Mouse (Mus musculus): ENCODE measurements around the gene Rad18.

Gene Rad18

GRCm38 (mm10) chr6:112684065-112684464, 12.4 kb downstream of the Rad18 start:
- DNase-seq (ENCODE audit: low spot score in 2 of 2) = no peak

GRCm38 (mm10) chr6:112632071-112632470, 64.4 kb downstream of the Rad18 start:
- no peak for DNase-seq (ENCODE audit: low spot score in 2 of 2)

DNA sequence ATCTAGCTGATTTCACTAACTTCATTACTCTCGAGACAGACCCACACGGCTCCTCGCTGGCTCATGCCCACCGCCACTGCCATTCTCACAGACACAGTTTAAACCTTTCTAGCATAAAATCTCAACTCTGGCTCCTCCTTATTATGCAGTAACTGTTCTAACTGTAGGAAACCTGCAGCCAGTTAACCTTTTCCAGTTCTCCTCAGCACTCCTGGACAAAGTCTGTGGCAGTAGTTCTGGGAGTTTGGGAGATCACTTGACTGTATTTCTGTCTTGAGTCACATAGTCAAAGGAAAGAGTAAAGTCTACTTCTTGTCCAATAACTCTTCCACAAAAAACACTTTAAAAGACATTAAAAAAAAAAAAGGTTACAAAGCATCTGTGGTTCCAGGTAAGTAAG, 66.2 kb downstream of the Rad18 start:
- no peak for DNase-seq (ENCODE audit: low spot score in 2 of 2)

DNA sequence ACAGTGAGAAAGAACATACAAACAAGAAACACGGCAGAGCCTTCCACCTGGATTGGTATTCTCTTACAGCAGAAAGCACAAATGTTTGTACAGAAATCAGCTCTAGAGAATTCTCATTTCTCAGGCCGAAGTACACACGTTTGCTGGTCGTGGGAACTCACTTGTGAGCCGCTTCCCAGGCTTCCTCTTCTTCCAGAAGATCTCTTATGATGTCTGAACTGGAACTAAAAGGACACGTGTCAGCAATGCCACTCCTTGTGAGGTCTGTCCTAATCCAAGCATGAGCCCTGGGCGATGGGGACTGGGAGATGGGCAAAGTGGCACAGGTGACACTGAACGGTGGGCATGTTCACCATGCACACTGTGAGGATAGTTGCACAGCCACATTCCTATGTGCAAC, 68.2 kb downstream of the Rad18 start:
- no peak for DNase-seq (ENCODE audit: low spot score in 2 of 2)

DNA sequence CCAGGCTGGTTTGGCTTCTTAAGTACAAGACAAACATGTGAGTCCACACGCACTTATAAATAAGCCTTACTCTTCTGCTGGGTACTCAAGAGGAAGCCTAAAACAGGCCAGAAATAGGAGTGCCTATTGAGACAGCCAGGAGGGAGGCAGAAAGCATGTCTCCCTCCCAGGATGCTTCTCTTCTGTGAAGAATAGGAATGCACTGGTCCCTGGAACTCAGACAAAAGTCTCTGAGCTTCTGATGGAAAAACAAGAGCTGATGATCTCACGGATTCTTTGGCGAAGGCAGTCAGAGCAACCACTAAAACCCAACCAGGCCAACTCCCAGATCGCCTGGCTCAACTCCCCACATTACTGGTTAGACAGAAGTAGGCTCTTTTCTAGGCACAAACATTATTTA, 74.2 kb downstream of the Rad18 start:
- DNase-seq (ENCODE audit: low spot score in 2 of 2) = no peak

DNA sequence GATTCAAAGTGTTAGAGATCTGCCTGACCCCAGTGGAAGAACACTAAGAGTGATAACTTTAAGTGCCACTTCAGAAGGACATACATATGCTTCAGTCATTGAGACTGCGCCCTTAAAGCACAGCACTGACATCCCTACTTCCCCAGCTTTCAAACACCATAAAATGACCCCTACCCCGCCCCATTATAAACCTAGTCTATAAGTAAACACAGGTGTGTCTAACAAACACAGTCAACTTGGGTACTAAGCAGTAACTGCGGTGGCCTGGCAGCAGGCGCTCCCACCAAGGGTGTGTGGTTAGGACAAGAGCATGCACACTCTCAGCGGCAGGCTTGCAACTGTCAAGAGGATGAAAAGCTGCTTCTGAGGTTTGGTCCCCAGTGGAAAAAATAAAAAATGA, 76.5 kb downstream of the Rad18 start:
- no peak for DNase-seq (ENCODE audit: low spot score in 2 of 2)

DNA sequence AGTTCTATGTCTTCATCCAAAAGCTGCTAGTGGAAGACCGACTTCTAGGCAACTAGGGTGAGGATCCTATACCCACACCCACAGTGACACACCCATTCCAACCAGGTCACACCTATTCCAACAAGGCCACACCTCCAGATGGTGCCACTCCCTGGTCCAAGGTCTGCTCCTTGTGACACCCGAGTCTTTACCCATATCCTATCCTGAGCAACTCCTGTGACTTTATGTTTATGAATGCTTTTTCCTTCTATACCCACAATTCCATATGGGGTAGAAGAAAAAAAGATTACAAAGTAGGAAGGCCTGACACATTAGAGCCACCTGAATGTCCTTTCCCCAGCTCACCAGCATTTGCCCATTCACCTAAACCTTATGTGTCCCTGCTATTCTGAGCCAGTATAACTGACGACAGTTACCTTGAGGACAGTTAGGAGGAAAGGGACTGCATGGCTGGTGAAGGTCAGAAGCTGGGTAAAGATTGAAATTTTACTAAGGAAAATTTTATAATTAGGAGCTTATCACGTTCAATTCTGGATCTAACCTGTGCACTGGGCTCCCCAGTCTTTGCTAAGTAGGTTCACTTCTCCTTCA, 78.7 kb downstream of the Rad18 start:
- no peak for DNase-seq (ENCODE audit: low spot score in 2 of 2)

GRCm38 (mm10) chr6:112609027-112609426, 87.5 kb downstream of the Rad18 start:
- no peak for DNase-seq (ENCODE audit: low spot score in 2 of 2)

DNA sequence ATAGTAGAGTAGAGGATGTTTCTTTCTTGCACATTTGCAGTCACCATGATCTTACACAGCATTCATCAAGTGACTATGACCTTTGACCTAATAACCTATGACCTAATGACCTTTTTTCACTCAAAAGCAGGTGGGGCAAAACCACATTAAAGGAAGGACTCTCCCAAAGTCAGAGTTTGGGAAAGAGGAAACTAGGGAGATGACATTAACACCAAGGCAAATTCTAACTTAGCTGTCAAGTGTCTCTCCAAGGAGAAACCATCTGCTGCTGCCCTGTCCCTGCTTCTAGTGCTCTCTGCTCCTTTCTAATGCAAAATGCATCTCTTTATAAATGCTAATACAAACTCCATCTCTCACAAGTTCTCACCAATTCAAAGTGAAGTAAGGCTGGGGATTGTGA, 92.6 kb downstream of the Rad18 start:
- DNase-seq (ENCODE audit: low spot score in 2 of 2) = no peak

DNA sequence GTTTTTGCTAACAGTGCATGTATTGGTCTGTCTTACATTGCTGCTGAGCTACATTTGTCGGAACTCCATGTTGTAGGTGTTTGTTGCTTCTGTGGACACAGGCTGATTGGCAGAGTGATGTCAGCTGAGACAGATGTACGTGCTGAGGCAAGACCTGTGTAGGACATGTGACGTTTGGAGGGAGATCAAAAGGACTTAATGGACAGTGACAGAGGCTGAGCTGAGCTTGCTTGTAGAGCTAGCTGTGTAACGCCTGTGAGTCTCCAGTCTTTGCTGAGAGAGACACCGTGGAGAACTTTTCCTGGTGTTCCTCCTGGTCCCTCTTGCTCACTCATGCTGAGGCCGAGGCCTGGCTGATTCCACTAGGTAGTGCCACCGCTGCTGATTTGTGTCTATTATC, 101.5 kb downstream of the Rad18 start:
- no peak for DNase-seq (ENCODE audit: low spot score in 2 of 2)

DNA sequence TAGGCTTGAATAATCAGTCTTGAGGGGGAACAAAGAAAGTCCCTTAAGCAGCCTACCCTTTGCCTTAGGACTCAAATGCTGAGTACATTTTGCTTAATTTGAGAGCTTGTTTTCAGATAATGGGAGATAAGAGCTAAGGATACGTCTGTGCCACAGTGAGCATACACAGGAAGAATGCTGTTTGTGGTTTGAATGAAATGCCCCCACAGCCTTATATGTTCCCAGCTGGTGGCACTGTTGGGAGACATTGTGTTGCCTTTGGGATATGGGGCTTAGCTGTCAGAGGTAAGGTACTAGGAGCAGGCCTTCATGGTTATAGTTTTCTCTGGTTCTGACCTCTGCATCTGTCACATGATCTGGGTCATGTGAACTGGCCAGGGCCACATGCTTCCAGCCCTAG, 108.6 kb downstream of the Rad18 start:
- DNase-seq (ENCODE audit: low spot score in 2 of 2) = no peak

GRCm38 (mm10) chr6:112586999-112587398, 109.5 kb downstream of the Rad18 start:
- DNase-seq (ENCODE audit: low spot score in 2 of 2) = no peak

- no peak for DNase-seq (ENCODE audit: low spot score in 2 of 2)
Measured at GRCm38 (mm10) chr6:112584961-112585360, 111.5 kb downstream of the Rad18 start.

DNA sequence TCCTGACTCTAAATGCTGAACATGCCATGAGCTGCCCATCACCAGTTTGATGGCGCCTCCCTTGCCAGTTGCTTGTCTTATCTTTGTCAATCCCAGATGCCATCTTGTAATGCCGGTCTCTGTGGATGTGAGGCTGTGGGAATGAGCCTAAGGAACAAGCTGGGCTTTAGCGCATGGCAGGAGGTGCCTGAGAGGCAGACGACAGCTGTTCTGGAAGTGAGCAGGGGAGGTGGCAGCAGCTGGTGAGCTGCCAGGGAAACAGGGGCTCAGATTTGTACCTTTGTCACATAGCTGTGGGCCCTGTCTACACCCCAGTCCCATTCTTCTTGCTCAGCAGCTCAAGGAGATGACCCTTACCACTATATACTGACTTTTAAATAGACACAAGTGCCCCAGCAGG, 114.5 kb downstream of the Rad18 start:
- DNase-seq (ENCODE audit: low spot score in 2 of 2) = no peak

GRCm38 (mm10) chr6:112577198-112577597, 119.3 kb downstream of the Rad18 start:
- no peak for DNase-seq (ENCODE audit: low spot score in 2 of 2)

GRCm38 (mm10) chr6:112574558-112574957, 121.9 kb downstream of the Rad18 start:
- DNase-seq (ENCODE audit: low spot score in 2 of 2) = no peak

DNA sequence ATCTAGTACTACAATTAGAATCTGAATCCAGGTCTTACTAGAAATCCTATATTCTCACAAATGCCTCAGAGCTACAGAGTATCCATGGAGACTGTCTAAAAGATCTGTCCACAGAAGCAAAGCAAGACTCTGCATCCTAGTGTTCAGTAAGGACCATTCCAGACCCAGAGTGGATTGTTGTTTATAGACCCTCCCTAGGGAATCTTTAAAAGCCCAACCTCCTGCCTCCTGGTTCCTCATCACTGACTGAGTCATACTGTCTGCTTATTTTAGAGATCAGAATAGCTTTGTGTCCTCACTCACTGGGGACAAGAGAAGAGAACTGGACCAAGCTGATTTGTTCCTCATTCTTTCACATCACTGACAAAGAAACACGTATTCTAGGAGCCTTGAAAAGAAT, 126.1 kb downstream of the Rad18 start:
- DNase-seq (ENCODE audit: low spot score in 2 of 2) = no peak

Measured in right cerebral cortex, postnatal 36 days (tissue).